Mouse (Mus musculus) midbrain, postnatal 0 days (tissue): ENCODE data around the gene Kif3c. TPM values are rescaled to one million over a fixed set of nuclear protein-coding genes. Genes with fewer than 3 reads are reported as not detected.

Experiments
- ATAC-seq: fragments of 200-750 bp; cut with Nextera tagmentation; 2 replicates; pipeline ENCODE4 v1.8.0; 2017; ENCODE audit warnings: moderate number of reproducible peaks, mild to moderate bottlenecking, moderate TSS enrichment, moderate library complexity; ENCODE audit not compliant: low FRiP score
- DNase-seq: peaks from one replicate; pipeline ENCODE4 v3.0.0-alpha.2; 2015; ENCODE audit warnings: low spot score
- H3K27ac ChIP-seq: fragments of 300-500 bp; sonication (generic); 2 replicates; pipeline ENCODE4 v1.5.1; 2014; ENCODE audit warnings: low read depth, mild to moderate bottlenecking, low read length, mixed read lengths
- H3K27me3 ChIP-seq: fragments of 300-500 bp; sonication (generic); 2 replicates; pipeline ENCODE4 v1.6.1; 2014; ENCODE audit warnings: low read length, control low read depth, mixed read lengths; ENCODE audit not compliant: insufficient read depth
- H3K36me3 ChIP-seq: fragments of 300-500 bp; sonication (generic); 2 replicates; pipeline ENCODE4 v1.6.1; 2014; ENCODE audit warnings: low read length, control low read depth, mixed read lengths; ENCODE audit not compliant: insufficient read depth
- H3K4me1 ChIP-seq: fragments of 300-500 bp; sonication (generic); 2 replicates; pipeline ENCODE4 v1.6.1; 2014; ENCODE audit warnings: mild to moderate bottlenecking, control low read depth, antibody characterized with exemption, low read length, mixed read lengths; ENCODE audit not compliant: insufficient read depth
- H3K4me2 ChIP-seq: fragments of 300-500 bp; sonication (generic); 2 replicates; pipeline ENCODE4 v1.6.1; 2014; ENCODE audit warnings: low read depth, mild to moderate bottlenecking, low read length, mixed read lengths; ENCODE audit not compliant: poor library complexity, severe bottlenecking
- H3K4me3 ChIP-seq: fragments of 300-500 bp; sonication (generic); 2 replicates; pipeline ENCODE4 v1.5.1; 2014; ENCODE audit warnings: low read depth, mild to moderate bottlenecking, low read length, moderate library complexity
- H3K9ac ChIP-seq: fragments of 300-500 bp; sonication (generic); replicated peaks from 2 replicates; pipeline ENCODE4 v1.6.1; 2014; ENCODE audit warnings: mild to moderate bottlenecking, low read length, moderate library complexity, mixed read lengths; ENCODE audit not compliant: poor library complexity, severe bottlenecking
- H3K9me3 ChIP-seq: fragments of 300-500 bp; sonication (generic); 2 replicates; pipeline ENCODE4 v1.6.1; 2016; ENCODE audit warnings: low read length, control low read depth
- CTCF ChIP-seq: IDR thresholded peaks from 2 replicates; pipeline ENCODE4 v1.5.1; 2016; ENCODE audit warnings: antibody characterized with exemption, mild to moderate bottlenecking
- WGBS: fragments of 180-500 bp; shearing (Covaris S2); extraction: QIAGEN DNeasy Blood & Tissue Kit; methylation state at CpG from one replicate; pipeline ENCODE4 v1.1.7; 2014; 5-methylcytosine and 5-hydroxymethylcytosine counted together
- polyA plus RNA-seq: library from polyadenylated mRNA; unstranded; fragments of >200 nt; fragmentation: Nextera tagmentation; extraction: Ambion mirVana; gene quantifications from 2 replicates; pipeline ENCODE4 v1.2.1, GENCODE M21; 2015
- total RNA-seq: library from RNA; depleted of rRNA; stranded (reverse); fragments of >200 nt; gene quantifications from 2 replicates; pipeline ENCODE4 v1.2.3, GENCODE M21; 2014; rRNA removed

The Kif3c gene
- 172 and 176 TPM in 2 replicates for total RNA-seq
- polyA plus RNA-seq: 70.0 and 70.7 TPM in 2 replicates

GRCm38 (mm10) chr12:3364508-3365448 lies at the start of gene Kif3c:
Gene Kif3c (plus strand): TSS chr12:3365132.
- Histone ChIP-seq H3K4me3 (peak within 1 kb of the TSS; percentile 85), H3K4me2 (peak within 1 kb of the TSS; percentile 92), H3K9me3 (no peaks in the 10 kb centered on the region), H3K27ac (peak within 1 kb of the TSS; percentile 99), H3K4me1 (peaks cover 17% of the 10 kb centered on the region; the same call in 1 of the 2 replicates), H3K36me3 (no peaks in the 10 kb centered on the region), H3K9ac (peak within 1 kb of the TSS; percentile 97), H3K27me3 (no peaks in the 10 kb centered on the region)
- TF ChIP-seq CTCF: no peak
- ATAC-seq (peak; percentile 92), DNase-seq (peak; percentile 95)
- 6% methylated on average over 42 of the region's 48 CpGs for WGBS

GRCm38 (mm10) chr12:3316083-3316482 lies 48.8 kb upstream of the Kif3c start:
- TF ChIP-seq CTCF: no peak
- H3K27ac ChIP-seq: no peak overlapping the region
- H3K4me2 ChIP-seq: no peak overlapping the region
- no peak overlapping the region for H3K4me3 ChIP-seq
- no peaks in the 10 kb centered on the region for H3K4me1 ChIP-seq
- ATAC-seq: no peak
- DNase-seq: no peak
- H3K36me3 ChIP-seq: no peaks in the 10 kb centered on the region
- no peaks in the 10 kb centered on the region for H3K9me3 ChIP-seq
- no peaks in the 10 kb centered on the region for H3K27me3 ChIP-seq
- 56% methylated on average over 2 of the region's 2 CpGs for whole genome bisulfite sequencing
- no peak overlapping the region for H3K9ac ChIP-seq

- Histone ChIP-seq H3K36me3 (no peaks in the 10 kb centered on the region), H3K27ac (no peak overlapping the region), H3K4me3 (no peak overlapping the region), H3K9me3 (no peaks in the 10 kb centered on the region), H3K9ac (no peak overlapping the region), H3K4me1 (no peaks in the 10 kb centered on the region), H3K27me3 (no peaks in the 10 kb centered on the region), H3K4me2 (no peak overlapping the region)
- no peak for TF ChIP-seq CTCF
- ATAC-seq (no peak), DNase-seq (no peak)
- WGBS: 74% methylated on average over 3 of the region's 3 CpGs
These were observed 48.0 kb upstream of the Kif3c start for GRCm38 (mm10) chr12:3316937-3317336.

- Histone ChIP-seq H3K27ac (no peak overlapping the region), H3K9me3 (no peaks in the 10 kb centered on the region), H3K4me3 (no peak overlapping the region), H3K27me3 (no peaks in the 10 kb centered on the region), H3K9ac (no peak overlapping the region), H3K4me1 (no peaks in the 10 kb centered on the region), H3K36me3 (no peaks in the 10 kb centered on the region), H3K4me2 (no peak overlapping the region)
- TF ChIP-seq CTCF: no peak
- ATAC-seq: no peak
- whole genome bisulfite sequencing: 68% methylated on average over 4 of the region's 4 CpGs
- no peak for DNase-seq
These were observed 45.6 kb upstream of the Kif3c start for GRCm38 (mm10) chr12:3319377-3319776.

- DNase-seq (peak; percentile 3), ATAC-seq (no peak)
- H3K4me1 ChIP-seq: no peaks in the 10 kb centered on the region
- no peak for TF ChIP-seq CTCF
- no peaks in the 10 kb centered on the region for H3K27me3 ChIP-seq
- H3K9me3 ChIP-seq: no peaks in the 10 kb centered on the region
- 80% methylated on average over 6 of the region's 6 CpGs for WGBS
- no peak overlapping the region for H3K27ac ChIP-seq
- no peak overlapping the region for H3K4me3 ChIP-seq
- H3K4me2 ChIP-seq: no peak overlapping the region
- no peak overlapping the region for H3K9ac ChIP-seq
- H3K36me3 ChIP-seq: no peaks in the 10 kb centered on the region
These were observed 41.7 kb upstream of the Kif3c start for GRCm38 (mm10) chr12:3323241-3323640.

- TF ChIP-seq CTCF: no peak
- no peaks in the 10 kb centered on the region for H3K36me3 ChIP-seq
- DNase-seq (no peak), ATAC-seq (no peak)
- no peaks in the 10 kb centered on the region for H3K27me3 ChIP-seq
- no peak overlapping the region for H3K9ac ChIP-seq
- H3K4me1 ChIP-seq: no peaks in the 10 kb centered on the region
- no peak overlapping the region for H3K4me2 ChIP-seq
- H3K27ac ChIP-seq: no peak overlapping the region
- no peaks in the 10 kb centered on the region for H3K9me3 ChIP-seq
- H3K4me3 ChIP-seq: no peak overlapping the region
- 93% methylated on average over 2 of the region's 2 CpGs for WGBS
These were observed 39.7 kb upstream of the Kif3c start for GRCm38 (mm10) chr12:3325232-3325631.
